25 mouse cellular contexts compared by ENCODE assay signal in genomic region chr2:166112986-166113385, GRCm38 (mm10). TPM values are rescaled to one million over a fixed set of nuclear protein-coding genes. Genes with fewer than 3 reads are reported as not detected.
DNase-seq lines count a peak whose midpoint lies in the region; ATAC-seq lines count a peak whose summit lies in the region.
"Had no signal": no experiment of that assay in that cellular context is flagged by ENCODE, and none has a peak within 500 bp of the region (broad histone marks: within the 10 kb centered on the region; RNA-seq: fewer than 3 reads in every experiment).

No protein-coding gene starts in this region.

- H3K4me3 ChIP-seq in hindbrain, embryonic 10.5 days = no peak overlapping the region
- no peak overlapping the region for H3K4me3 ChIP-seq in hindbrain, embryonic 12.5 days
- H3K4me3 ChIP-seq: embryonic facial prominence, embryonic 10.5 days; embryonic facial prominence, embryonic 13.5 days; erythroblast, embryonic 14.5 days; forebrain, embryonic 13.5 days; gastrocnemius, adult 2 months; heart, embryonic 12.5 days; heart, embryonic 15.5 days; hindbrain, embryonic 15.5 days had no signal

- H3K27me3 ChIP-seq in hindbrain, embryonic 10.5 days (ENCODE audit: insufficient read depth, poor library complexity, severe bottlenecking) = peaks cover 7% of the 10 kb centered on the region; the same call in 1 of the 2 replicates
- H3K27me3 ChIP-seq in hindbrain, embryonic 12.5 days = peaks cover 9% of the 10 kb centered on the region; the same call in 1 of the 2 replicates
- H3K27me3 ChIP-seq: embryonic facial prominence, embryonic 13.5 days; forebrain, embryonic 13.5 days; heart, embryonic 12.5 days; heart, embryonic 15.5 days; hindbrain, embryonic 15.5 days had no signal

- peaks cover 40% of the 10 kb centered on the region for H3K4me1 ChIP-seq in hindbrain, embryonic 10.5 days (replicated peaks)
- peaks cover 15% of the 10 kb centered on the region for H3K4me1 ChIP-seq in hindbrain, embryonic 12.5 days

- peak; percentile 47 for DNase-seq in adrenal gland, postnatal 10 days
- DNase-seq in adrenal gland, postnatal 25 days = no peak
- DNase-seq in hindbrain, embryonic 10.5 days (ENCODE audit: low spot score) = no peak
- peak; percentile 56 for DNase-seq in R1 (ENCODE audit: low read depth, low spot score)
- no peak for DNase-seq in gastrocnemius, postnatal 25 days
- DNase-seq: cerebellum, adult 11-12 months; cerebellum, adult 8-10 months; cerebellum, postnatal 10 days; cerebellum, postnatal 36 days; embryo, embryonic 11 days; gastrocnemius, adult 2 months; gastrocnemius, postnatal 14 days; heart, adult 18-20 months; heart, postnatal 10 days; heart, postnatal 36 days had no signal

- peaks cover 61% of the 10 kb centered on the region for H3K36me3 ChIP-seq in hindbrain, embryonic 10.5 days
- peaks cover 35% of the 10 kb centered on the region for H3K36me3 ChIP-seq in hindbrain, embryonic 12.5 days

- ATAC-seq in hindbrain, embryonic 12.5 days (ENCODE audit: low FRiP score) = no peak
- ATAC-seq: forebrain, embryonic 13.5 days; forebrain, embryonic 16.5 days; intestine, postnatal 0 days had no signal

- 91% methylated on average over 11 of the region's 11 CpGs for WGBS in hindbrain, embryonic 10.5 days
- WGBS in hindbrain, embryonic 12.5 days = 90% methylated on average over 11 of the region's 11 CpGs

- H3K9me3 ChIP-seq in hindbrain, embryonic 10.5 days = no peaks in the 10 kb centered on the region
- H3K9me3 ChIP-seq in hindbrain, embryonic 12.5 days (replicated peaks) = no peaks in the 10 kb centered on the region
- H3K9me3 ChIP-seq: embryonic facial prominence, embryonic 13.5 days; forebrain, embryonic 13.5 days; heart, embryonic 12.5 days; heart, embryonic 15.5 days; hindbrain, embryonic 15.5 days had no signal

- no peak overlapping the region for H3K4me2 ChIP-seq in hindbrain, embryonic 12.5 days (replicated peaks)
- H3K4me2 ChIP-seq: embryonic facial prominence, embryonic 13.5 days; forebrain, embryonic 13.5 days; heart, embryonic 12.5 days; heart, embryonic 15.5 days; hindbrain, embryonic 15.5 days had no signal

- H3K9ac ChIP-seq in hindbrain, embryonic 12.5 days = no peak overlapping the region
- H3K9ac ChIP-seq: embryonic facial prominence, embryonic 13.5 days; forebrain, embryonic 13.5 days; heart, embryonic 12.5 days; heart, embryonic 15.5 days; hindbrain, embryonic 15.5 days had no signal

- 0 out of 2 replicates have a peak overlapping the region, but pooled peaks have one; percentile 10 for H3K27ac ChIP-seq in hindbrain, embryonic 10.5 days
- H3K27ac ChIP-seq in hindbrain, embryonic 12.5 days = no peak overlapping the region
- H3K27ac ChIP-seq: embryonic facial prominence, embryonic 13.5 days; forebrain, embryonic 13.5 days; gastrocnemius, adult 2 months; hindbrain, embryonic 15.5 days had no signal

RNA-seq across cellular contexts. Expression of gene Sulf2, which starts 42.5 kb away (rescaled TPM):
- 10 to 100 TPM; 54.5 to 62.8 TPM for total RNA-seq in adrenal gland, postnatal 10 days (2021)
- 54.4 and 55.9 TPM in 2 replicates for total RNA-seq in adrenal gland, postnatal 25 days (2021)
- polyA plus RNA-seq in hindbrain, embryonic 10.5 days (2016; fragmentation: Nextera tagmentation; extraction: Ambion mirVana) = 83.8 and 87.8 TPM in 2 replicates
- 185 and 186 TPM in 2 replicates for polyA plus RNA-seq in hindbrain, embryonic 12.5 days (2016; fragmentation: Nextera tagmentation; extraction: Ambion mirVana)
- total RNA-seq in gastrocnemius, postnatal 25 days (2021) = 10 to 100 TPM; 11.1 to 19.3 TPM

Comparison
In these comparisons a context has a peak if more than half of its experiments do, and no peak if none do; other contexts are left out.
1. DNase-seq: peak in adrenal gland, postnatal 10 days (single experiment) and R1 (single experiment); none in adrenal gland, postnatal 25 days (single experiment), hindbrain, embryonic 10.5 days (single experiment) and gastrocnemius, postnatal 25 days (single experiment).